Mouse (Mus musculus) E14TG2a.4 (cell line): Measurements from ENCODE around the gene Mvd.

Source experiments
- CTCF ChIP-seq: conservative IDR thresholded peaks from 2 replicates; pipeline ENCODE4 v1.5.1; 2014; ENCODE audit warnings: low read length
- POU5F1 ChIP-seq: IDR thresholded peaks from 2 replicates; pipeline ENCODE4 v1.6.1; 2014; ENCODE audit warnings: low read length, borderline replicate concordance

DNA sequence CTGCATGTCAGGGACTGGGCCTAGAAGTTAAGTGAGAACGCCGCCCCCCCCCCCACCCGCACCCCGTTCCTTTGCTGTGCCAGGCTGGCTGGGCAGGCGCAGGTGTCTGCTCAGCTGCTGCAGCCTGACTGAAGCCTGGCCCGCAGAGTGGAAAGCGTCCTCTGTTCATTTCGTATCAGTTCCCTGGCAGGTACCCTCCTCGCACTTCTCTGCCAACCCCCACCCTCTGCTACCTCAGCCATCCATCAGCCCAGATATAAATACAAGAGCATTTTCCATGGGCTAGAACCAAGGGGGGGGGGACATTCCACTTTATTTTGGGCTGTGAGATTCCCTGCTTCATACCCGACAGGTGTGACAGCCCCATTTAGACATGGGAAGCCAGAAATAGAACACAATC, 8.9 kb upstream of the Mvd start:
- TF ChIP-seq CTCF (no peak), POU5F1 (no peak)
